Mouse (Mus musculus) spleen, adult 12 weeks (tissue): ENCODE data around the gene Ifit1.
A peak's percentile ranks its signal among the peaks of the same experiment; 100 is the strongest.
"Not testable (repeated sequence)": the region's sequence is repeated elsewhere in the genome, so short reads cannot be mapped to it uniquely, and the experiment has no call there.

Experiments used
- DNase-seq: peaks from one replicate; pipeline ENCODE4 v3.0.0; 2022; ENCODE audit warnings: low spot score

Gene Ifit1

DNA sequence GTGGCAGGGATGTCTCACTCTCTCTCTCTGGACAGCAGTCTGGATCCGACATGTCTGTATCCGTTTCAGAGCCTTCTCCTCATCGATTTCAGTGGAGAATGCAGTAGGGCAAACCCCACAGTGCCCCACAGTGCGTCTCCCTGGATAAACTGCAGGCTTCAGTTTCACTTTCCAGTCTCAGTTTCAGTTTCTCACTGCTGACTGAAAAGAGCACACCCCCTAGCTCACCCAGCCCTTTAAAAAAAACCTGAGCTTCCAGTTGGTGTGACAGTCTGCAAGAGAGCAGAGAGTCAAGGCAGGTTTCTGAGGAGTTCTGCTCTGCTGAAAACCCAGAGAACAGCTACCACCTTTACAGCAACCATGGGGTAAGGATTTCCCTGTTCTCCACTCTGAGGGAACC, at the start of gene Ifit1, which contains the start of gene Ifit1bl2:
Ifit1 (plus strand) TSS at position 249 of the 400 bp plus-strand sequence.
Ifit1bl2 (minus strand) TSS at position 121 of the 400 bp plus-strand sequence.
- peak; percentile 17 for DNase-seq

DNA sequence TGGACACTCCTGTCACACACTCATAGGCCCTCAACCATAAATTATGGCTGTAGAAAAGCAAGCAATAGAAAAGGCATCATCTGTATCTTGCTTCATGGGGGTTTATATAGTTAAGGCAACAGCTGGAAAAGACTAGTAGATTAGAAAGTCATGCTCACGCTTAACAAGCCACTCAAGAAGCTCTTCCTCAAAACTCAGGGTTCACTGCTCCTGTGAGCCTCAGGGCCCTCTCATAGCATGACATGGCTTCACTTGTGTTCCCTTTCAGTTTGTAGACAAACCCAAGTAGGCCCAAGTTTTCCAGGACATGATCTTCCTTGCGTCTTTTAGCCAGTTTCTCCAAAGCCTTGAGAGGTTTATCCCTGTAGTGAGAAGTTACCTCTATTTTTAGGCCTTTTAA, 47.2 kb upstream of the Ifit1 start:
- DNase-seq = no peak

DNA sequence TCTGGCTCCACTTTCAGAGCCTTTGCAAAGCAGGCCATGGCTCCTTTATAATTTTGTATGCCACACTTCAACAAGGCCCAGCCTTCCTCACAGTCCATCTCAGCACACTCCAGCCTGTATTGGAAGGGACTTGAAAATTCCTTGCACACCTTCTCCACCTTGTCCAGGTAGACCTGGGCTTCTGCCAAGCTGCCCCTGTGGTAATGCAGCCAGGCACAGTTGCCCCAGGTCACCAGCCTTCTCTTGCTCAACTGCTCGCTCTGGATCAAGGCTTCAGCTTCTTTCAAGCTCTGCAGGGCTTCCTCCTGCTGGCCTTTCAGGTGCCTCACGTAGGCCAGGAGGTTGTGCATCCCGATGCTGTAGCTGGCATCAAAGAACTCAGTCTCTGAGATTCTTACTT, 46.1 kb upstream of the Ifit1 start:
- not testable (repeated sequence) for DNase-seq

DNA sequence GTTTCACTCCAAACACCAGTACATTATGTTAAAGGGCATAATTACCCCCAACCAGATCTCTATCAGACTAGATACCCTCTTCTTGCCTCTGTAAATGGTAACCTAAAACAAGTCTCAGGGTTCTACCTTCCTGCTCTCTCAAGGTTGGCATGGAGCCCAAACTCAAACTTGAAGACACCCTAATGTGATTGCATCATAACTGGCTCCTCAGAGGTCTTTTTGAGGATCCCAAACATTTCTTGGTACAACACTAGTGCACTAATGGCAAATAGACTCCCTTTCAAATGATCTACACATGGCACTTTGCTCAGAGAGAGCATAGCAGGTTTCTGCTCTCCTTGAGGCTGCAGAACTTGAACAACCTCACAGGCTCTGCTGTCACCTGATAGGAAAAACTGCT, 43.9 kb upstream of the Ifit1 start:
- no peak for DNase-seq

DNA sequence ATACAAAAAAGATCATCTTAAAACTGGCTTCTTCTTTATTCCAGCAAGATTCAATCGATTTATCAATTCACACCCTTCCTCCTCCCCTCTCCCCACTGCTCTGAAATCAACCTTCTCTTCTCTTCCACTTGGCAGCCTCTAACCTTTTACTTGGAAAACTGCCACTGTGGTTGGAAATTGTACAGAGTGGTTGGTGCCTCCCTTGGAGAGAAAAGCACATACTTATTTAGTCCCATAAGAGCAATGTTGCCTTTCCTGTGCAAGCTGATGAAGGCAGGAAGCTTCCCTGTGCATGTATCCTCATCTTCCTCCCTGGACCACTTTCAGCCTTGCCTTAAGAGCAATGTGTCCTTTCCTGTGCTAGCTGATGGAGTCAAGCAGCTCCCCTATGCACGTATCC, 42.3 kb upstream of the Ifit1 start:
- no peak for DNase-seq

DNA sequence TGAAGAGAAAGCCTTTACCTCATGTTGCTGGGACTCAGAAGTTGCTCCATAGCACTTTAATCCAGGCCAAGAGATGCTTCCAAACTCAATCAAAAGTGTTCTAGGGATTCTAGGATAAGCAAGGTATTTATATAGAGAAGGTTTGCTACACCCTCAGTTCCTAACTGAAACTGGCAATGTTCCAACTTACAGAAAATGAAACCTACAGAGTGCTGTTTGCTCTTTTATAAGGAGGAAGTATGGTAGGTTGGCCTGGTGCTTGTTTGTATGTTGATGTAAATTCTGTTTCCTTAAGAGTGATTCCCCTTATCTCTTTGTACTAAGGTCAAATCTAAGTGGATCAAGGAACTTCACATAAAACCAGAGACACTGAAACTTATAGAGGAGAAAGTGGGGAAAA, 41.4 kb upstream of the Ifit1 start:
- DNase-seq = not testable (repeated sequence)

DNA sequence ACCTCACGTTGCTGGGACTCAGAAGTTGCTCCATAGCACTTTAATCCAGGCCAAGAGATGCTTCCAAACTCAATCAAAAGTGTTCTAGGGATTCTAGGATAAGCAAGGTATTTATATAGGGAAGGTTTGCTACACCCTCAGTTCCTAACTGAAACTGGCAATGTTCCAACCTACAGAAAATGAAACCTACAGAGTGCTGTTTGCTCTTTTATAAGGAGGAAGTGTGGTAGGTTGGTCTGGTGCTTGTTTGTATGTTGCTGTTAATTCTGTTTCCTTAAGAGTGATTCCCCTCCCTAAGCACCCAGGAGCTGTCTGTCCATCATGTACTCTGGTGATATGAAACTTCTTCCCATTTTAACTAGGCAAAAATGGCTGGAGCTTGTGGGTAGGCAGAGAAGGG, 38.8 kb upstream of the Ifit1 start, which contains the start of gene Ifit1bl1:
Ifit1bl1 (minus strand) TSS at position 69 of the 400 bp plus-strand sequence.
- not testable (repeated sequence) for DNase-seq

DNA sequence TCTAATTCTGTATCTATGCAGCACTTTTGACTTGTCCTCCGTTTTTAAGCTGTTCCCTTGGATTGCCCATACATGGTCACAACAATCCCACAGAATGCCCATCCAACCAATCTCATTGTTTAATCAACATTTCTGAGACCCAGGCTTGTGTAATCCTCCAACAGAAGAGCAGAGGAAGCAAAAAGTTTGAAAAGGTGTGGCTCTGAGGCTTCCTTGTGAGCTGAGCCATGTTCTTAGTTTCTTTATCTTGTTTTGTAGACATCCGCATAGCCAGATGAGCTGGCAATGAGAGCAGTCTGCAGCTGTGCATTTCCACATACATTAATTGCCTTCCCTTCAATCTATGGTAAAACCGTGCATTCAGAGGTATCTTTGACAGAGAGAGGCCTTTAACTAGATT, 35.2 kb upstream of the Ifit1 start:
- DNase-seq = no peak

DNA sequence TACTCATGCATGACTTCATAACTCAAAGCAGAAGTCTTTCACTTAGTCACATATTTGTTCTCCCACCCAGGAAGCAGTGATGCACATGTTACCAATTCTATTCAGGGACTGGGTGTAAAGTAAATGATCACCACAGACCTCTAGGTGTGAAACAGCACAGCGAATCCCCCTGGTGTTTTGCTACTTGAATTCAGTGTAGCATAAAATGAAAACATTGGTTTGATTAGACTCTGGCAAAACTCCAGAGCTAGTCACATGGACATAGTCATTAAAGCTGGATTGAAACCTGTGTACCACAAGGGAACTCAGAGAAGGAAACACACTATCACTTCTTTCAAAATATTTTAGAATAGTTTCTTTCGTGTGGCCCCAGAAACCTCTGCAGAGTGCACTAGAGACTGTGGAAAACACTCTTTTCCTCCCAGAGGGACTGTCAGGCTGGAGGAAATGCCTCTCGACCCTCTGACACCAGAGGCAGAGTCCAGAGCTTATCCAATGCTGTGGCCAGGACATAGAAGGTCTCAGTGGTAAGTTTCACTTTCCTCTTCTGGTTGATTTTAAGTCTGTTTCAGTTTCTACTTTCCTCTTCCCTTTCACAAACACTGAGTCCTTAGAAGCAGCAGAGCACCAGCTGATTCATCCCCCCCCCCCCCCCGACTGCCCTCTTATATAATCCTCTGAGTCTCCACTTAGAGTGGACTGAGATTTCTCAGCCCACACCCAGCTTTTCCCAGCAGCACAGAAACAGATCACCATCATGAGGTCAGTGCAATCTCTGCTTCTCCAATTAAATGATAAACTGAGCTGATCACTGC, 33.2 kb upstream of the Ifit1 start, which contains the start of gene Ifit3b:
Ifit3b (plus strand) TSS at position 734 of the 815 bp plus-strand sequence.
- DNase-seq = not testable (repeated sequence)

DNA sequence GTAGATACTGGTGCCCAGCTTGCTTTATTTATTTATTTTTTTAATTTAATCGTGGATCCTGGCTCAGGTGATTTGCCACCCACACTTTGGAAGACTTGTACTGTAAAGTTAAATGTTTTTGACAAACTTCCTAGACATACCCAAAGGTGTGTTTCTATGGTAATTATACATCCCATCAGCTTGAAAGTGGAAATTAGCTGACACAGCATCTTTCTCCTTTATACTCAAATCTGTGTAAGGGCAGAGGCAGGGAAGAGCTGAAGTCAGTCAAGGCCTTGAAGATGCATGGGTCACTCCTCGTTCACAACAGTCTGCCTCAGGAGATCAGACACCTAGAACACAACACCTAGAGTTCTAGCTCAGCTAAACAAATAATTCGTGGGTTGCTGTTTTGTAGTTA, 30.6 kb upstream of the Ifit1 start:
- DNase-seq = not testable (repeated sequence)

DNA sequence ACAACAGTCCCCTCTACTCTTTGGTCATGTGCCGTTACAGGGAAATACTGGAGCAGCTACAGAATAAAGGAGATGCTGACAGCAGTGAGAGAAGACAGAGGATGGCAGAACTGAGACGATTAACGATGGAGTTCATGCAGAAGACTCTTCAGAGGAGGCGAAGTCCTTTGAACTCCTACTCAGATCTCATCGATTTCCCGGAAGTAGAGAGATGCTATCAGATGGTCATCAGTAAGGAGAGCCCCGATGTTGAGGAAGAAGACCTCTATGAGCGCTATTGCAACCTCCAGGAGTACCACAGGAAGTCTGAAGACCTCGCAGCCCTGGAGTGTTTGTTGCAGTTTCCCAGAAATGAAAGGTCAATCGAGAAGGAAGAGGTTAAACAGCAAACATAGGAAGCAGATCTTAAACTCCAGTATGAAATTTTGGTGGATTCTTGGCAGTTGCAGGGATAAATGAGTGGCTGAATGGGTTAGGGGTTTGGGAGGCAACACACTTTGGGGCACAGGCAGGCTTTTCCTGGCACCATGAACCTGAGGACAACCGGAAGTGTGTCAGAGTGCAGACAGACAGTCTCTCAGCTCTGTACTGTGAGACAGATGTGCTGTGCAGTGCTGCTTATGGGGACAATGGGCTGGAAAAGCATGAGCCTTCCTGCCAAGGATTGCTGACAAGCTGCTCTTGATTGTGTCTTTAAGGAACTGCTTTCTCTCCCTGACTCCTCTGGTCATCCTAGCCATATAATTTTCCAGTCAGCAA, 28.2 kb upstream of the Ifit1 start:
- not testable (repeated sequence) for DNase-seq

DNA sequence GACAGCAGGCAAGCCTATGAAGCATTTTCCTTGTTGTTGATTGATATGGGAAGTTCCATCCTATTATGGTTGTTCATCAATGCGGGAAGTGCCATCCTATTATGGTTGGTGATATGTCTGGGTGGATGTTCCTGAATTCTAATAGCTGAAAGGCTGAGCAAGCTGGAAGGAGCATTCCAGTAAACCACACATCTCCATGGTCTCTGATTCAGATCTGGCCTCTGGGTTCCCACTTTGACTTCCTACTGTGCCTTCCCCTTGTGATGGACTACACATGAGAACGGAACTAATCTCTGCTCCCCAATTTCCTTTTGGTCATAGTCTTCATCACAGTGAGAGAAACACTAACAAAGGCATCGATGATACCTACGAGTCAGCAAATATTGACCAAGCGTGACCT, 19.8 kb upstream of the Ifit1 start:
- no peak for DNase-seq

DNA sequence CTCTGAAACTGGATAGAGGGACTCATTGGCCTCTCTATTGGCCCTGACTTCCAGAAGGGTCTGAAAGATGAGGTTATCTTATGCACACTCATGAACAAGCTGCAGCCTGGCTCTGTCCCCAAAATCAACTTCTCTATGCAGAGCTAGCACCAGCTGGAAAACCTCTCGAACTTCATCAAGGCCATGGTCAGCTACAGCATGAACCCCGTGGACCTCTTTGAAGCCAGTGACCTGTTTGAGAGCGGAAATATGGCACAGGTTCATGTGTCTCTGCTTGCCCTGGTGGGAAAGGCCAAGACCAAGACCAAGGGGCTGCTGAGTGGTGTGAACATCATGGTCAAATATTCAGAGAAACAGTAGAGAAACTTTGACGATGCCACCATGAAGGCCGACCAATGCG, 16.9 kb upstream of the Ifit1 start:
- DNase-seq = no peak

DNA sequence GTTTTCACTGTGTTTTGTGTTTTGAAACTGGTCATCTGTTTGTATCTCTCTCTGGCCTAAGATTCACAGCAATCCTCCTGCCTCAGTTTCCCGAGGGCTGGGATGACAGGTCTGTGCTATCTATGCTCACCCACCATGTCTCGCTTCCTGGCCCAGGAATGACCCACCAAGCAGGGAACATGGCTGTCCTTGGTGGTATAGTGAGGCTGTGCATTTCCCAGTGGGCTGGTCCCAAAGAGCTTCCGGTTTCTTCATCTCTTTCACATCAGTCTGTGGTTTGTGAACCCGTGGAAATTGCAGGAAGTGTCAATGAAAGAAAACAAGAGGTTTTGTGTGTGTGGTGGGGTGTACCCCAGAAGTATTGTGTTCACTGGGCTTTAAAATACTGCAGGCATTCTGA, 16.0 kb upstream of the Ifit1 start:
- no peak for DNase-seq

DNA sequence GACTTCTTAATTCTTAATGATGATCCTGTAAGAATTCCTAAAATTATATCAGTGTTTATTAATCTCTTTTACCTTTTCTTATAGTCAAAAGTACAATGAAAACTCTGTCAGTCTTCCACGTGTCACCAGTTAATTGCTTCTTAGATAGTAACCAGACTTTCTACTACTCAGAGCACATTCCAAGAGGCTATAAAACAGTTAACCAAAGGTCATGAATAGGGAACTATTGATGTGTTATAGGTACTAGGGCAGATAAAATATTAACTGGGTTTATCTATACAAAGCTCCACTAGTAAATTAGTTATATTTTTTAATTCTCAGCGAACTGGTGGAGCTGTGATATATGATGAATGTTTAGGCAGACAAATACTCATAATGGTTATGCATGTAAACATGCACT, 13.2 kb upstream of the Ifit1 start:
- DNase-seq = no peak

DNA sequence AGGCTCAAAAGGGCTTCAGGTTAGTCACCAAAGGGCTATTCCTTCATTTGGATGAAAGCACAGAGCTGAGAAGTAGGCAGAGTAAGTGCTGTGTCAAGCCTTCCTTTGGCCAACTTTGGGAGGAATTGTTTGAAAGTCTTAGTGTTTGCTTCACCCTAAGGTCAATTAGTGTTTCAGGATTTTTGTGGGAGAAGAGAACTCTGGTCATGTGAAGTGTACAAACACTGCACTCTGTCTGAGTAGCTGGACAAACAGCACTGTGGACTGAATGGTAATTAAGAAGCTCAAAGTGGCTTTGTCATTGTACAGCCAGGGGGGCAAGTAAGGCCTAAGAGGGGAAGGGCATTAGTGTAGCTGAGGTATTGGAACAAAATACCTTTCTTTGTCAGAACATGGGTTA, 9.2 kb upstream of the Ifit1 start:
- no peak for DNase-seq

DNA sequence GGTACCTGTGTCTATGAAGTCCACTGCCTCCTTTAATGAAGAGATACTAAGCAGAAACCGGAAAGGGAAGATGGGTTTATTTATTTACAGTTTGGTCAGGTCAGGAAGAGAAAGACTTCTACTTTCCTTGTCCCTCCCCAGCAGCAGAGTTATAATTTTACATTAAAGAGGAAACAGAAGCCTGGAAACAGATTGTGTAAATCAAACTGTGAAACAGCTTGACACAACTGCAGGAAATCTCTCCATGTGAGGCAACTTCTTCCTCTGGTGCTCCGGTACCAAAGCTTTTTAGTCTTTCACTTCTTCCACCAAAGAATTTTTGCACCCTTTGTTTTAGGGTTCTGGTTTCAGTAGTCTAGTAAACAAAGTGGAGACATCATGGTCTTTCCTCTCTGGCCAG, 7.2 kb upstream of the Ifit1 start:
- DNase-seq = no peak

DNA sequence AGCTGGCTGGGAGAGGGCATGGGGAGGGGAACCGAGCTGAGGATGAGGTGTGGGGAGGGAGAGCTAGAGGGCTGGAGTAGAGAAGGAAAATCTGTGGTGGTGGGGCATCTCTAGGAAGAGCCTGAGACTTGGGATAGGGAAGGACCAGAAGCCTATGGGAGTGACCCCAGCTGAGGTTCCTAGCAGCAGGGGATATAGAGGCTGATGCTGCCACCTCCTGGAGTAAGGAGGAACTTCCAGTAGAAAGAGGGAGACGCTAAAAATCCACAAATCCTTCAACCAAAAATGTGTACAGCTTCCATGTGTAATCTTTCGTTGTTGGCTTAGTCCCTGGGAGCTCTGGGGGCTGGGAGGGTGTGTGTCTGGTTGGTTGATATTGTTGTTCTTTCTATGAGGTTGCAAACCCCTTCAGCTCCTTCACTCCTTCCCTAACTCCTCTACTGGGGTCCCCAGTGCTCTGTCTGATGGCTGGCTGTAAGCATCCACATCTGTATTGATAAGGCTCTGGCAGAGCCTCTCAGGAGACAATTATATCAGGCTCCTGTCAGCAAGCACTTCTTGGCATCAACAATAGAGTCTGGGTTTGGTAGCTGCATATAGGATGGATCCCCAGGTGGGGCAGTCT, 3.6 kb upstream of the Ifit1 start:
- DNase-seq = peak; percentile 21

DNA sequence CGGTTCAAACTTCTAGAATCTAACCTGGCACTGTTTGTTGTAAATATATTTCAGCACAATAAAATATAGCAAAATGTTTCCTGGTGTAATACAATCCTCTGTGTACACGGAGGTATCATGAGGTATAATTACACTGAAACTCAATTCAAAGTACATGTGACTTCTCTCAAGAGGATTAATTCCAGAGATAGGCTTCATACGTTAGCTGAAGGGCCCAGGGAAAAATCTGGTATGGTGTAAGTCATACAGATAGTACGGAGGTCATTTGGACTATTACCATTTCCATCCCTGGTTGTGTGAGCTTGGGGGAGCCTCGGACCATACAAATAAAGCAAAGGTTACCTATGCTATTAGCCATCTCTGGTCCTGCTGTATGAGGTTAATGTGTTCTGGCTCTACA, 1.9 kb downstream of the Ifit1 start:
- no peak for DNase-seq

DNA sequence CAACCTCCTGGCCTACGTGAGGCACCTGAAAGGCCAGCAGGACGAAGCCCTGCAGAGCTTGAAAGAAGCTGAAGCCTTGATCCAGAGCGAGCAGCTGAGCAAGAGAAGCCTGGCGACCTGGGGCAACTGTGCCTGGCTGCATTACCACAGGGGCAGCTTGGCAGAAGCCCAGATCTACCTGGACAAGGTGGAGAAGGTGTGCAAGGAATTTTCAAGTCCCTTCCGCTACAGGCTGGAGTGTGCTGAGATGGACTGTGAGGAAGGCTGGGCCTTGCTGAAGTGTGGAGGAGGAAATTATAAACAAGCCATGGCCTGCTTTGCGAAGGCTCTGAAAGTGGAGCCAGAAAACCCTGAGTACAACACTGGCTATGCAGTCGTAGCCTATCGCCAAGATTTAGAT, 7.0 kb downstream of the Ifit1 start:
- not testable (repeated sequence) for DNase-seq

DNA sequence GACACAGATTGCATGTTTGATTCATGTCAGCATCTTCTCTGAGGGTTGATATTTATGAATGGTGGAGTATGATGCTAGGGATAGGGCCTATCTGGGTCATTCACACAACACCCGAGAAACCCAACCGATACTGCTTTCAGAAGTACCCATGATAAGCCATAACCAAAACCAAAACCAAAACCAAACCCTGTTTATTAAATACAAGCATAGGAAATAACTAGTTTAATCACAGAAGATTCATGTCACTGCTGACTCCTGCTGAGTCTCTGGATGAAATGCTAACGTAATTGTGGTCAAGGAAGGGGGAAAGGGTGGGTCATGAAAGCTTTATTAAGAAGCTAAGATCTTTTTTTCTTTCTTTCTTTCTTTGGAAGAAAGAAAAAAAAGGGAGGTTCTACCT, 9.6 kb downstream of the Ifit1 start:
- DNase-seq = no peak

DNA sequence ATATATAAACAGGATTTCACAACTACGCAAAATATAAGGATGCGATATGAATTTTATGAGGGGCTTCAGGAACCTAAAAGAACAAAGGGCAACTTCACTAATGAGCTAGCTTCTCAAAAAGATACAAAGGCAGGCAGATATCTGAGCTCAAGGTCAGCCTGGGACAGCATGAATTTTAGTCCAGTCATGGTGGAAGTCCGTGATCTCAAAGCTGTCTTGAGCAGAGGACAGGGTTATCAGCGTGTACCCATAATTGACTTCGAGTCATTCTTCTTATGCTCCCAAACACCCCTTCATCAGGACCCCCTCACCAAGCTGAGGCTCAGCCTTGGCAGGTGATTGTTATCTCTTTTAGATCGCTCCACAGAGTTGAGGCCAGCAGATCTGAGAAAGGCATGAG, 10.3 kb downstream of the Ifit1 start:
- no peak for DNase-seq
